Mouse (Mus musculus): Measurements from ENCODE around the gene Cxcr6. TPM values are rescaled to one million over a fixed set of nuclear protein-coding genes. Genes with fewer than 3 reads are reported as not detected.

Cxcr6 gene
- polyA plus RNA-seq, 1 experiment from 2014 or later: 0.17 TPM

GRCm38 (mm10) chr9:123851062-123851712, 44.9 kb downstream of the Cxcr6 start:
- no peaks in the 10 kb centered on the region for H3K4me1 ChIP-seq (replicated peaks; ENCODE audit: insufficient read depth, low read length)
- WGBS: under 1% methylated on average over 27 of the region's 27 CpGs
- DNase-seq (ENCODE audit: low spot score) (peak; percentile 73), ATAC-seq (replicated peaks; ENCODE audit: low FRiP score, low read depth) (peak; percentile 71)
- peak overlapping the region; percentile 82 for H3K4me2 ChIP-seq (ENCODE audit: low read length)
- H3K4me3 ChIP-seq (replicated peaks; ENCODE audit: low read depth, low read length): peak overlapping the region; percentile 70
- H3K9me3 ChIP-seq (replicated peaks; ENCODE audit: low read length): no peaks in the 10 kb centered on the region
- no peaks in the 10 kb centered on the region for H3K36me3 ChIP-seq (ENCODE audit: insufficient read depth, low read length)
- no peaks in the 10 kb centered on the region for H3K27me3 ChIP-seq (ENCODE audit: insufficient read depth, low read length)
- peak overlapping the region; percentile 92 for H3K9ac ChIP-seq (ENCODE audit: low read depth, low read length)
- H3K27ac ChIP-seq: peak overlapping the region; percentile 97
- no peak for TF ChIP-seq CTCF (IDR thresholded peaks at IDR 0.05; ENCODE audit: low read depth)

GRCm38 (mm10) chr9:123851713-123852448, 45.6 kb downstream of the Cxcr6 start, which contains the start of gene Fyco1:
Fyco1 (minus strand) TSS chr9:123851899.
- Histone ChIP-seq H3K27me3 (ENCODE audit: insufficient read depth, low read length) (no peaks in the 10 kb centered on the region), H3K4me3 (replicated peaks; ENCODE audit: low read depth, low read length) (peak within 1 kb of the TSS; percentile 70), H3K36me3 (ENCODE audit: insufficient read depth, low read length) (no peaks in the 10 kb centered on the region), H3K4me2 (ENCODE audit: low read length) (peak within 1 kb of the TSS; percentile 82), H3K4me1 (replicated peaks; ENCODE audit: insufficient read depth, low read length) (no peaks in the 10 kb centered on the region), H3K9me3 (replicated peaks; ENCODE audit: low read length) (no peaks in the 10 kb centered on the region), H3K27ac (peak within 1 kb of the TSS; percentile 97), H3K9ac (ENCODE audit: low read depth, low read length) (peak within 1 kb of the TSS; percentile 92)
- TF ChIP-seq CTCF (IDR thresholded peaks at IDR 0.05; ENCODE audit: low read depth): no peak
- DNase-seq (ENCODE audit: low spot score) (peak; percentile 99), ATAC-seq (replicated peaks; ENCODE audit: low FRiP score, low read depth) (peak; percentile 98)
- under 1% methylated on average over 47 of the region's 47 CpGs for WGBS

GRCm38 (mm10) chr9:123852449-123853390, 46.4 kb downstream of the Cxcr6 start:
- ATAC-seq (replicated peaks; ENCODE audit: low FRiP score, low read depth): no peak
- no peaks in the 10 kb centered on the region for H3K9me3 ChIP-seq (replicated peaks; ENCODE audit: low read length)
- TF ChIP-seq CTCF (IDR thresholded peaks at IDR 0.05; ENCODE audit: low read depth): no peak
- peak overlapping the region; percentile 73 for H3K27ac ChIP-seq
- H3K4me2 ChIP-seq (ENCODE audit: low read length): peak overlapping the region; percentile 46
- no peaks in the 10 kb centered on the region for H3K36me3 ChIP-seq (ENCODE audit: insufficient read depth, low read length)
- H3K9ac ChIP-seq (ENCODE audit: low read depth, low read length): no peak overlapping the region
- H3K27me3 ChIP-seq (ENCODE audit: insufficient read depth, low read length): no peaks in the 10 kb centered on the region
- no peaks in the 10 kb centered on the region for H3K4me1 ChIP-seq (replicated peaks; ENCODE audit: insufficient read depth, low read length)
- 61% methylated on average over 5 of the region's 5 CpGs for WGBS
- no peak for DNase-seq (ENCODE audit: low spot score)
- H3K4me3 ChIP-seq (replicated peaks; ENCODE audit: low read depth, low read length): peak overlapping the region; percentile 21; the same call in 1 of the 2 replicates

GRCm38 (mm10) chr9:123856836-123857235, 50.6 kb downstream of the Cxcr6 start:
- Histone ChIP-seq H3K9me3 (replicated peaks; ENCODE audit: low read length) (no peaks in the 10 kb centered on the region), H3K4me1 (replicated peaks; ENCODE audit: insufficient read depth, low read length) (no peaks in the 10 kb centered on the region), H3K4me2 (ENCODE audit: low read length) (no peak overlapping the region), H3K36me3 (ENCODE audit: insufficient read depth, low read length) (no peaks in the 10 kb centered on the region), H3K27me3 (ENCODE audit: insufficient read depth, low read length) (no peaks in the 10 kb centered on the region), H3K4me3 (replicated peaks; ENCODE audit: low read depth, low read length) (no peak overlapping the region), H3K9ac (ENCODE audit: low read depth, low read length) (no peak overlapping the region), H3K27ac (no peak overlapping the region)
- 90% methylated on average over 2 of the region's 2 CpGs for WGBS
- ATAC-seq (replicated peaks; ENCODE audit: low FRiP score, low read depth) (no peak), DNase-seq (ENCODE audit: low spot score) (no peak)
- no peak for TF ChIP-seq CTCF (IDR thresholded peaks at IDR 0.05; ENCODE audit: low read depth)

Other genes starting within 250 kb of the Cxcr6 start
- 9.5 and 12.1 TPM in 2 replicates for gene Slc6a20b, start 173.9 kb upstream of the Cxcr6 start, polyA plus RNA-seq (2015; fragmentation: Nextera tagmentation; extraction: Ambion mirVana)
- gene Ccr9, start 128.0 kb upstream of the Cxcr6 start, polyA plus RNA-seq (2015; fragmentation: Nextera tagmentation; extraction: Ambion mirVana): 0.11 and 0.23 TPM in 2 replicates
- gene Slc6a20a, start 127.6 kb upstream of the Cxcr6 start, polyA plus RNA-seq (2015; fragmentation: Nextera tagmentation; extraction: Ambion mirVana): 2.2 TPM in 2 replicates
- gene Lztfl1, start 88.8 kb upstream of the Cxcr6 start, polyA plus RNA-seq (2015; fragmentation: Nextera tagmentation; extraction: Ambion mirVana): 57.5 and 59.6 TPM in 2 replicates
- 5.3 and 6.0 TPM in 2 replicates for gene Fyco1, start 45.4 kb downstream of the Cxcr6 start, polyA plus RNA-seq (2015; fragmentation: Nextera tagmentation; extraction: Ambion mirVana)
- 0.04 and 0.05 TPM in 2 replicates for gene Xcr1, start 55.6 kb downstream of the Cxcr6 start, polyA plus RNA-seq (2015; fragmentation: Nextera tagmentation; extraction: Ambion mirVana)
- gene Ccr1, start 162.2 kb downstream of the Cxcr6 start, polyA plus RNA-seq (2015; fragmentation: Nextera tagmentation; extraction: Ambion mirVana): 2.8 and 3.0 TPM in 2 replicates
- not detected in 2 replicates for gene Ccr1l1, start 171.9 kb downstream of the Cxcr6 start, polyA plus RNA-seq (2015; fragmentation: Nextera tagmentation; extraction: Ambion mirVana)
- gene Ccr3, start 215.5 kb downstream of the Cxcr6 start, polyA plus RNA-seq (2015; fragmentation: Nextera tagmentation; extraction: Ambion mirVana): not detected in 2 replicates